Mouse (Mus musculus) embryonic fibroblast, embryonic 13.5 days (primary cell): ENCODE data around the gene Fam19a2.

Source experiments
- CTCF ChIP-seq: IDR thresholded peaks from 2 replicates; pipeline ENCODE4 v1.5.1; 2011; ENCODE audit warnings: mild to moderate bottlenecking, control low read depth, low read length, moderate library complexity, borderline replicate concordance; ENCODE audit not compliant: insufficient read depth
- POLR2A ChIP-seq: IDR thresholded peaks from 2 replicates; pipeline ENCODE4 v1.6.1; 2011; ENCODE audit warnings: low read depth, mild to moderate bottlenecking, control low read depth, low read length, moderate library complexity

- no peak for TF ChIP-seq POLR2A
- no peak for TF ChIP-seq CTCF
These were observed 93.2 kb downstream of the Fam19a2 start for GRCm38 (mm10) chr10:123357010-123357409.
